Mouse (Mus musculus) myocyte (in vitro differentiated cells): ENCODE measurements around the gene Prr19. TPM values are rescaled to one million over a fixed set of nuclear protein-coding genes. Genes with fewer than 3 reads are reported as not detected.

Experiments used
- H3K27me3 ChIP-seq: one replicate; pipeline ENCODE4 v1.6.1; 2011; ENCODE audit not compliant: control insufficient read depth, insufficient read depth, insufficient read length
- H3K36me3 ChIP-seq: one replicate; pipeline ENCODE4 v1.6.1; 2011; ENCODE audit not compliant: control insufficient read depth, insufficient read depth
- H3K4me2 ChIP-seq: one replicate; pipeline ENCODE4 v1.6.1; 2011; ENCODE audit warnings: low read depth, control low read depth
- H3K4me3 ChIP-seq: one replicate; pipeline ENCODE4 v1.5.1; 2011; ENCODE audit warnings: mild to moderate bottlenecking, control low read depth, moderate library complexity
- H3K79me2 ChIP-seq: one replicate; pipeline ENCODE4 v1.6.1; 2011; ENCODE audit not compliant: control insufficient read depth, insufficient read depth
- H3ac ChIP-seq: one replicate; pipeline ENCODE4 v1.6.1; 2011; ENCODE audit not compliant: control insufficient read depth, insufficient read length
- CEBPB ChIP-seq: IDR thresholded peaks from 2 replicates; pipeline ENCODE4 v1.6.1; 2011; ENCODE audit warnings: mild to moderate bottlenecking, moderate library complexity; ENCODE audit not compliant: poor library complexity, insufficient read depth, severe bottlenecking
- E2F4 ChIP-seq: IDR thresholded peaks from one replicate; pipeline ENCODE4 v1.6.1; 2011; ENCODE audit warnings: mild to moderate bottlenecking, control low read depth, moderate library complexity; ENCODE audit not compliant: insufficient read depth
- MAX ChIP-seq: IDR thresholded peaks from one replicate; pipeline ENCODE4 v1.6.1; 2011; ENCODE audit warnings: low read depth, mild to moderate bottlenecking, control low read depth
- MYOD1 ChIP-seq, 3 experiments: IDR thresholded peaks; one replicate each; pipeline ENCODE4 v1.6.1; 2011; ENCODE audit warnings: control low read depth in 2 of 3, low read depth in 2 of 3, mild to moderate bottlenecking in 2 of 3, moderate library complexity in 1 of 3; ENCODE audit not compliant: insufficient read length in 2 of 3, control insufficient read depth in 1 of 3
- MYOG ChIP-seq, 3 experiments: IDR thresholded peaks; one replicate each; pipeline ENCODE4 v1.6.1; 2011; ENCODE audit warnings: control low read depth in 2 of 3, low read depth in 2 of 3, mild to moderate bottlenecking in 2 of 3; ENCODE audit not compliant: insufficient read length in 2 of 3, control insufficient read depth in 1 of 3, insufficient read depth in 1 of 3
- POLR2A ChIP-seq: IDR thresholded peaks from one replicate; pipeline ENCODE4 v1.6.1; 2011; ENCODE audit warnings: low read depth, mild to moderate bottlenecking, control low read depth, moderate library complexity; ENCODE audit not compliant: insufficient read length
- POLR2AphosphoS2 ChIP-seq: IDR thresholded peaks from one replicate; pipeline ENCODE4 v1.6.1; 2011; ENCODE audit warnings: low read depth, control low read depth; ENCODE audit not compliant: insufficient read length
- REST ChIP-seq: IDR thresholded peaks from one replicate; pipeline ENCODE4 v1.6.1; 2011; ENCODE audit warnings: mild to moderate bottlenecking, control low read depth, moderate library complexity; ENCODE audit not compliant: insufficient read depth, insufficient read length
- SRF ChIP-seq: IDR thresholded peaks from one replicate; pipeline ENCODE4 v1.6.1; 2011; ENCODE audit warnings: low read depth; ENCODE audit not compliant: control insufficient read depth, insufficient read length
- TCF12 ChIP-seq: IDR thresholded peaks from one replicate; pipeline ENCODE4 v1.6.1; 2011; ENCODE audit warnings: mild to moderate bottlenecking, control low read depth; ENCODE audit not compliant: poor library complexity, insufficient read depth, severe bottlenecking
- TCF3 ChIP-seq: IDR thresholded peaks from one replicate; pipeline ENCODE4 v1.6.1; 2011; ENCODE audit warnings: low read depth, control low read depth; ENCODE audit not compliant: insufficient read length
- USF1 ChIP-seq: IDR thresholded peaks from one replicate; pipeline ENCODE4 v1.6.1; 2011; ENCODE audit warnings: low read depth, mild to moderate bottlenecking, control low read depth, moderate library complexity
- polyA plus RNA-seq: library from polyadenylated mRNA; unstranded; fragments of >200 nt; fragmentation: generic; extraction: Trizol; gene quantifications from one replicate; pipeline ENCODE4 v1.2.1, GENCODE M21; 2012; ENCODE audit warnings: missing spikeins

The Prr19 gene
- polyA plus RNA-seq, 1 experiment: not detected

DNA sequence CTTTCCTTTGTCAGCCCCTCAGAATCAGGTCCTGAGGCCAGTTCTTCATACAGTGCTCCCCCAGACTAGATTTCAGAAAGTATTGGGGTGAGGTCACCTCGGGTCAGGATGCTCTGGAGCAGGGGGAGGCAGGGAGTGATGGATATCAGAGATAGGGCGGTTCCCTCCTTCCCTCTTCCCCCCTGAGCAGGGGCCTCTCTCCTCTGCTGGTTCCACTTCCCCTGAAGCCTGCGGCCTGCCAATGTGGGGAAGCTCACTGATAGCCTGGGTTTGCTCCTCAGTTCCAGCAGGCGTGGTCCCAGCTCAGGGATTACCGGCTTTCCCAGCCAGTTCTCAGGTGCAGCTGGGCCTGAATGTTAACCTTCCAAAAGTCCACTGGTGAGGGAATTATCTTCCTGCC is 17.6 kb upstream of the Prr19 start:
- Histone ChIP-seq H3K27me3 (no peaks in the 10 kb centered on the region), H3ac (peak overlapping the region; percentile 62), H3K4me3 (peak overlapping the region; percentile 37), H3K4me2 (peak overlapping the region; percentile 87), H3K79me2 (peaks cover 21% of the 10 kb centered on the region), H3K36me3 (peaks cover 7% of the 10 kb centered on the region)
- TF ChIP-seq REST (no peak), MYOD1 (IDR thresholded peaks at IDR 0.05; ENCODE audit: control insufficient read depth in 1 of 3, insufficient read length in 2 of 3, low read depth in 2 of 3) (no peak), CEBPB (no peak), E2F4 (no peak), USF1 (no peak), TCF3 (no peak), MYOG (IDR thresholded peaks at IDR 0.05; ENCODE audit: control insufficient read depth in 1 of 3, insufficient read depth in 1 of 3, insufficient read length in 2 of 3, low read depth in 2 of 3) (no peak), POLR2A (no peak), MAX (no peak), POLR2AphosphoS2 (no peak), SRF (no peak), TCF12 (no peak)

DNA sequence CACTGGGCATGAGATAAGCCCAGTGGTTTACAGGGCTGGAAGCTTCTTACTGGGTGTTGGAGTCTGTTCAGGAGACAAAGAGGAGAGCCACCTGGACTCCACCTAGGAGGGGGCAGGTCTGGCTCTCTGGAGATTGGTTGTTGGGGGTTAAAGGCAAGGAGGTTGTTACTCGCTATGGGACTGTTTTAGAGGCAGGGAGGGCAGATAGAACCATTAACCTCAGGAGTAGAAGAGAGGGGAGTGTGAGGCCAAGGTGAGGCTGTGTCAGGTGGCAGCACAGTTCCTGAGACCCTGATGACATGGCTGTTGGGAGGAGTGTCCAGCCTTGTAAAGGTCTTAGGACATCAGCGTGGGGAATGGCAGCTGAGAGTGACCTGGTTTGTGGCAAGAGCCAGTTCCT is 17.0 kb upstream of the Prr19 start:
- TF ChIP-seq TCF12 (no peak), TCF3 (no peak), E2F4 (no peak), SRF (no peak), MYOG (IDR thresholded peaks at IDR 0.05; ENCODE audit: control insufficient read depth in 1 of 3, insufficient read depth in 1 of 3, insufficient read length in 2 of 3, low read depth in 2 of 3) (no peak), USF1 (no peak), POLR2A (no peak), MYOD1 (IDR thresholded peaks at IDR 0.05; ENCODE audit: control insufficient read depth in 1 of 3, insufficient read length in 2 of 3, low read depth in 2 of 3) (no peak), REST (no peak), MAX (no peak), CEBPB (no peak)
- Histone ChIP-seq H3ac (no peak overlapping the region), H3K4me2 (peak overlapping the region; percentile 87), H3K27me3 (no peaks in the 10 kb centered on the region), H3K4me3 (peak overlapping the region; percentile 37), H3K36me3 (peaks cover 7% of the 10 kb centered on the region), H3K79me2 (peaks cover 21% of the 10 kb centered on the region)

DNA sequence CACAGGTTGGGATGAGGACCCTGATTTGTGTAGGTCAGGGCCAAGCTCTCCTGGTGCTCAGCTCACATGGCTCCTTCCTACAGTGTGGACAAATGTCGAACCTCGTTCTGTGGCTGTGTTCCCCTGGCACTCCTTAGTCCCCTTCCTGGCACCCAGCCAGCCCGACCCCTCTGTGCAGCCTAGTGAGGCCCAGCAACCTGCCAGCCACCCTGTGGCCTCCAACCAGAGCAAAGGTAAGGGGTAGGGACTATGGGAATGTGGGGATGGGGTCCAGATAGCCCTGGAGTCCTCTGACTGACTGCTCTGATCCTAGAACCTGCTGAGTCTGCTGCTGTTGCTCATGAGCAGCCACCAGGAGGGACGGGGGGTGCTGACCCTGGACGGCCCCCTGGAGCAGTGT is 16.4 kb upstream of the Prr19 start:
- H3K4me3 ChIP-seq: no peak overlapping the region
- H3K4me2 ChIP-seq: no peak overlapping the region
- no peaks in the 10 kb centered on the region for H3K27me3 ChIP-seq
- TF ChIP-seq POLR2AphosphoS2: peak; percentile 20
- TF ChIP-seq E2F4: no peak
- H3ac ChIP-seq: no peak overlapping the region
- H3K79me2 ChIP-seq: peaks cover 21% of the 10 kb centered on the region
- peaks cover 13% of the 10 kb centered on the region for H3K36me3 ChIP-seq

DNA sequence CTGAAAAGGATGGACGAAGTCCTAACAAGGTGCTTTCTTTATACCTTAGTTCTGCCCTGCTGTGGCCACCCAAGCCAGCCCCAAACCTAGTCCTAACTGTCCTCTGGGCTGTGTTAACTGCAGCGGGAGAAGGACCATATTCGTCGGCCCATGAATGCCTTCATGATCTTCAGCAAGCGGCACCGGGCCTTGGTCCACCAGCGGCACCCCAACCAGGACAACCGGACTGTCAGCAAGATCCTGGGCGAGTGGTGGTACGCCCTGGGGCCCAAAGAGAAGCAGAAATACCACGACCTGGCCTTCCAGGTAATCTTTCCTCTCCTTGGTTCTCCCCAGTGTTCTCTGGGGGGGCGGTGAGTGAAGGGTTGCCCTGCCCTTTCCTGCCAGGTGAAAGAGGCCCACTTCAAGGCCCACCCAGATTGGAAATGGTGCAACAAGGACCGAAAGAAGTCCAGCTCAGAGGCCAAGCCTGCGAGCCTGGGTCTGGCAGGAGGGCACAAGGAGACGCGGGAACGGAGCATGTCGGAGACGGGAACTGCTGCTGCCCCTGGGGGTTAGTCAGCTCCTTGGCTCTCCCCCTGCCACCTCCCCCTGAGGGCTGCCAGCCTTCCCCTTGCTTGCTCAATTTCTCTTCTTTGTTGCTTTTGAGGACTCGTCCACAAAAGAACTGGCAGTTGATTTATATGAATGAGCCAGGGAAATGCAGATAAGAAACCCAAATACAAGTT is 15.5 kb upstream of the Prr19 start:
- peaks cover 18% of the 10 kb centered on the region for H3K79me2 ChIP-seq
- H3ac ChIP-seq: no peak overlapping the region
- no peak for TF ChIP-seq CEBPB
- TF ChIP-seq TCF3: no peak
- TF ChIP-seq REST: no peak
- no peak for TF ChIP-seq MYOG (IDR thresholded peaks at IDR 0.05; ENCODE audit: control insufficient read depth in 1 of 3, insufficient read depth in 1 of 3, insufficient read length in 2 of 3, low read depth in 2 of 3)
- no peak for TF ChIP-seq POLR2AphosphoS2
- no peak for TF ChIP-seq MAX
- TF ChIP-seq TCF12: no peak
- TF ChIP-seq SRF: no peak
- TF ChIP-seq USF1: no peak
- TF ChIP-seq MYOD1 (IDR thresholded peaks at IDR 0.05; ENCODE audit: control insufficient read depth in 1 of 3, insufficient read length in 2 of 3, low read depth in 2 of 3): no peak
- no peak for TF ChIP-seq POLR2A
- TF ChIP-seq E2F4: no peak
- no peak overlapping the region for H3K4me3 ChIP-seq
- no peak overlapping the region for H3K4me2 ChIP-seq
- peaks cover 16% of the 10 kb centered on the region for H3K36me3 ChIP-seq
- no peaks in the 10 kb centered on the region for H3K27me3 ChIP-seq

DNA sequence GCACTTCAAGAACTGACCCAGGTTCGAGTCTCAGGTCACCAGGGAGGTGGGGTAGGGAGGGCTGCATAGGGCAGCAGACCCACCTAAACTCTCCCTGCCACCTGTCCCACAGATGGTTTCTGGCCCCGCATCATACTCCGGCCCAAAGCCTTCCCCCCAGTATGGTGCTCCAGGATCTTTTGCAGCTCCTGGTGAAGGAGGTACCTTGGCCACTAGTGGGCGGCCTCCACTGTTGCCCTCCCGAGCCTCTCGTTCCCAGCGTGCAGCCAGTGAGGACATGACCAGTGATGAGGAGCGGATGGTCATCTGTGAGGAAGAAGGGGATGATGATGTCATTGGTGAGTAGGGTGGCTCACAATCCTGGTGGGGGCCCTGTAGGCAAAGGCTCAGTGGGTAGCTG is 14.2 kb upstream of the Prr19 start:
- Histone ChIP-seq H3K4me3 (no peak overlapping the region), H3K27me3 (no peaks in the 10 kb centered on the region), H3K4me2 (no peak overlapping the region), H3ac (no peak overlapping the region), H3K79me2 (peaks cover 17% of the 10 kb centered on the region), H3K36me3 (peaks cover 16% of the 10 kb centered on the region)
- no peak for TF ChIP-seq REST
- TF ChIP-seq POLR2AphosphoS2: peak; percentile 19
- no peak for TF ChIP-seq E2F4
- no peak for TF ChIP-seq MYOG (IDR thresholded peaks at IDR 0.05; ENCODE audit: control insufficient read depth in 1 of 3, insufficient read depth in 1 of 3, insufficient read length in 2 of 3, low read depth in 2 of 3)
- no peak for TF ChIP-seq CEBPB
